Mouse (Mus musculus) heart, adult 2 months (tissue): ENCODE measurements around the gene P2ry6.

Experiments used
- CTCF ChIP-seq: fragments of 200-600 bp; IDR thresholded peaks from 2 replicates; pipeline ENCODE4 v1.8.1; 2022; ENCODE audit warnings: antibody characterized with exemption, mild to moderate bottlenecking, moderate library complexity
- POLR2A ChIP-seq: fragments of 200-500 bp; IDR thresholded peaks from 2 replicates; pipeline ENCODE4 v1.6.1; 2011; ENCODE audit warnings: mild to moderate bottlenecking, low read depth, low read length, control low read depth; ENCODE audit not compliant: insufficient read depth

- TF ChIP-seq CTCF, result no peak
- no peak for TF ChIP-seq POLR2A
These were observed 62.7 kb downstream of the P2ry6 start for GRCm38 (mm10) chr7:100911791-100912190.
